Mouse (Mus musculus) thymus, postnatal 14 days (tissue): Measurements from ENCODE around the gene Cpa4.

Experiments
- DNase-seq: peaks from one replicate; pipeline ENCODE4 v3.0.0; 2021

The Cpa4 gene

DNA sequence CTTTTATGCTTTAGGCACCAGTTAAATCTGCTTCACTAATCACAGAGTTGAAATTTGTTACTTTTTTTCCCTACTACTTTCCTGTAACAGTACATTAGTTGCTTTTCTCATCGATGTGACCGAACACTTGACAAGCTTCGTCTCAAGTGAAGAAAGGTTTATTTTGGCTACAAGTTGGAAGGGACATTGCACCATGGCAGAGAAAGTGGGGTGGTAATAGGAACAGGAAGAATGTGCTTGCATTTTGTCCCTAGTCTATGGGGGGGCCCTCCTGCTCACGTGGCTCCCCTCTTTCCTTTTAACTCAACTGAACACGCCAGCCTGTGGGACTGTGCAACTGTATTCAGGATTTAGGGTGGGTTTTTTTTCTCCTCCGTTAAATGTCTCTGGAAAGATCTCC is 15.5 kb upstream of the Cpa4 start:
- DNase-seq, result no peak

DNA sequence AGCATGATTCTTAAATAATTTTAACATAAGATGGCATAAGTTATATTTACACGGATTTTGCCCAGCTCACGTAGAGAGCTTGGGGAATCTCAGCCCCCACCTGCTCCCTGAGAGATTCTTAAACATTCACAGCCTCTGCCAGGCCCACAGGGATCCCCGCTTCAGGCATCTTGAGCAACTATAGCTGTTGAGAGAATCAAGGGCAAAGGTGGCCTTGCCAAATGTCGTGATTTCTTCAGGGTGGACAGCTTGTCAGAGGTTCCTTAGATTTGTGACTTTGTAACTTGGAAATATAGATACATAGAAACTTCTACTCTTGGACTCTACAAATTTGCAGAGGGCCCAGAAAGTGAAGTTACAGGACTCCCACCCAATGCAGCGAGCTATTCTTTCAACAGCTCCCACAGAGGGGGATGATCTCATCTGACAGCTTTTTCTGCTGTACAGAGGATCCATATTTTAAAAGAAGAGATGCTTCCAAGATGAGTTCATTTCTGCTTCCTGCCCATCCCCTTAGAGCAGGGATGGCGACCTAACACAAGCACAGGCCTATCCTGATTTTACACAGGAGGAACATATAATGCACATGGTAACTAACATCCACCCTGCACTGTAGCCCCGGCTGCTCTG is 14.7 kb upstream of the Cpa4 start:
- DNase-seq, result no peak

DNA sequence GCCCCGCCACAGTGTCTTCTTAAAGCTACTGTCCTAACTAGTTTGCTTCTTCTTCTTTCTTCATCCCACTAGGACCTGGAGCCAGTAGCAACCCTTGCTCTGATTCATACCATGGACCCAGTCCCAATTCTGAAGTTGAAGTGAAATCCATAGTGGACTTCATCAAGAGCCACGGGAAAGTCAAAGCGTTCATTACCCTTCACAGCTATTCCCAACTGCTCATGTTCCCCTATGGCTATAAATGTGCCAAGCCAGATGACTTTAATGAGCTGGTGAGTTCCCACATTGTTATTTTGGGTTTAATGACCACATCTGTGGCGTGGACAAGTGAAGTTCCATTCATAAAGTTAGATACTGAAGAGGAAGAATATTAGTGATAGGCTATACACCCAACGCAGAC is 14.1 kb upstream of the Cpa4 start:
- DNase-seq, result no peak

DNA sequence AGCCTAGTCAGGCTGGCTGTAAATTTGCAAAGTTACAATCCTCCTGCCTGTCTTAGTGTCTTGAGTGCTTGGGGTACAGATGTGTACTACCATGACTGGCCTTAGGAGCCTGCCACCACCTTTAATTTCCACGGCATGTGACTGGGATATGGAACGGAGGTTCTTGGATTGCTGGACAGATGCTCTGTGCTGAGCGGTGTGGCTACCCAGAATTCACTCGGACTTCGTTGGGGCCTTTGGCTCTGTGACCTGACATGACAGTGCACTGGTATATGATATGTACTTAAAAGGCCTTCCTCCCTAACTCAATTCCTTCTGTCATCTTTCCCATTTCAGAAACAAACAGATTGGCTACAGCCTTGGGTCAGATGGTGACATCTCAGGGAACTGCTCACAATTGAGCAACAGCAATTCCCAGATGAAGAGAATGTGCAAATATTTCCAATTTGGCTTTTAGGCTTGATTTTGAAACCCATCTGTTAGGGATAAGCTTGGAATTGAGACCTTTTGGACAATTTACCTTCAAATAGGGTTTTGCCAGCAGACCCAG is 13.5 kb upstream of the Cpa4 start:
- no peak for DNase-seq

DNA sequence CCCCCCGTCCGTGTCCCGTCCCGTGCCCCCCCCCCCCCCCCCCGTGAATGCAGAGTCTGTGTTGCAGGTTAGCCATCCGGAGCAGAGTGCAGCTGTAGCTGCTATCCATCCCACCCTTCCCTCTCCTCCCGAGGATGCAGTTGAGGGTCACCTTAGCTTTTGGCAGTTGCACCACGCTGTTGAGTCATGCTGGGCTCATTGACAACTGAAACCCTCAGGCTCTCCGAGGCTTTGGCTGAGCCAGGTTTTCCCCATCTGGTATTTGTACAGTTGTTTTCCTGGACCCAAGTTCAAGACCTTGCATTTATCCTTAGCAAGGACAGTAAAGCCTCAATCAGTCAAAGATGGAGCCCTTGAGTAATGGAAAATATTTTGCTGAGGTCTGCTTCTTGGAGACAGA is 12.1 kb upstream of the Cpa4 start:
- DNase-seq, result no peak

DNA sequence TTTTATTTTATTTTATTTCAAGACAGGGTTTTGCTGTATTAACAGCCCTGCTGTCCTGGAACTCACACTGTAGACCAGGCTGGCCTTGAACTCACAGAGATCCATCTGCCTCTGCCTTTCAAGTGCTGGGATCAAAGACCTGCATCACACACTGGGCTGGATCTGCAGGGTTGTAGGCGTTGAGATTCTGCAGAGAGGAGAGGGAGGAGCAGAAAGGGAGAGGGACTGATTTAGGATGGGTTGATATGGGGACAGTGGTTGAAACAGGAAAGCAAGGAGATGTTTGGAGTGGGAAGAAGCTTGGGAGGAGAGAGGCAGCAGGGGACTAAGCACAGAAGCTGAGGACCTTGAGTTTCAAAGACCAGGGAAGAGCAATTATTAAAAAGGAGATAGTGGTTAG is 8.4 kb upstream of the Cpa4 start:
- DNase-seq, result no peak

DNA sequence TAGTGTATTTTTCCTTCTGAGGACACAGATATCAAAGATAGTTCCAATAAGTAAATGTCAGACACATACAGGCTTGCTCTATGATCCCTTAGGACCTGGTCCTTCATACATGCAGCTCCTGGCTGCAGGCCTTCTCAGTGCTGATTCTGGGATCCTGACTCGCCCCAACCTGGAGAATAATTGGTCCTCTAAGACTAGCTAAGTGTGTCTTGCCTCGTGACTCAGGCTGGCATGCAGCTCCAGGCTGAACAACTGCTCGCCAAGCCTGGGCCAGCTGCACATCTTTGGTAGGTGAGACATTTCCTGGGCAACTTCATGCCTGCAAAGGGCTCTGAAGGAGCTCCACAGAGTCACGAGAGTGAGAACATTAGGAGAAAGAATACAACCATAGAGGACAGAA is 6.0 kb upstream of the Cpa4 start:
- no peak for DNase-seq

DNA sequence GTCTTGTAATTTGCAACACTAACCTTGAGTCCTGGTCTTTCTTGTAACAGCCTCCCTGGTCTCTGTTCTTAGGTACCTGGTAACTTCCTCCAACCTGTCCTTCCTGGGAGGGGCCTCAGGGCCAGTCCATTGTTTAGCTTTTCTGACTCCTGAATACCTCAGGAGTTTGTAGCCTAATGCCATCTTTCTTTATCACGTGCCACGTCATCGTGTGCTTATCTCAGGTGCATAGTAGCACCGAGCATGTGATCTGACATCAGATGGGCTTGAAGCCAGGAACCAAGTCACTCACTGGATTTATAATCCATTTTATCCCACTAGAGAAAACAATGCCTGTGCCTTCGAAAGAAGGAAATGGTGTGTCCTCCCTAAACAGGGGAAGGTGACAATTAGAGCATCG is 4.6 kb upstream of the Cpa4 start:
- no peak for DNase-seq

DNA sequence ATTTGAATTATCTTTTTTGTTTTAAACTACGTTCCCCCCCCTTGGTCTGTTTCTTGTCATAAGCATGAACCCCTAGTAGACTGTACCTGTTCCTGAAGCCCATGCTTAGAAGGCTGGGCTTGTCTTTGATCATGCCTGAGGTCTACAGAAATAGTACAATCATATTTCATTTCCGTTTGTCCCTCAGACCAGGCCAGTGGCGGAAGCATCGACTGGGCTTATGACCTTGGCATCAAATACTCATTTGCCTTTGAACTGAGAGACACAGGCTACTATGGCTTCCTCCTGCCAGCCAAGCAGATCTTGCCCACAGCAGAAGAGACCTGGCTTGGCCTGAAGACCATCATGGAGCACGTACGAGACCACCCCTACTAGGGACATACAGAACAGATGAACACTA is 4.1 kb upstream of the Cpa4 start:
- no peak for DNase-seq

DNA sequence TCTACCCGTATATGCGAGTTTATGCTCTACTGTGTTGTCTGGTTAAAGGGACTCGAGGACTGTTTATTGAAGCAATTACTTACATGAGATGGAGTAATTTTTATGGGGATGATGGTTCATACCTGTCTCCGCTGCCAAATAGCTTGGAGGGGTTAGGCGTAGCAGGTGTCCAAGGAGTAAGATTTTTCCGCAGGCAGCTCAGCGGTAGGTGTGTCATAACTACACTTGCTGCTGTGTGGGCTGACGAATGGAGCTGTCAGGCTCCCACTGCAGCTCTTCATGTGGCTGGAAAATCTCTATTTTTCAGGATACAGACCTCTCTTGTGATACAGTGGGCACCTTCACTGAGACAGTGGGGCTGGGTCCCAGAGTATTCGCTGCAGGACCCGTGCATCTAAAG is 1.2 kb downstream of the Cpa4 start:
- no peak for DNase-seq

DNA sequence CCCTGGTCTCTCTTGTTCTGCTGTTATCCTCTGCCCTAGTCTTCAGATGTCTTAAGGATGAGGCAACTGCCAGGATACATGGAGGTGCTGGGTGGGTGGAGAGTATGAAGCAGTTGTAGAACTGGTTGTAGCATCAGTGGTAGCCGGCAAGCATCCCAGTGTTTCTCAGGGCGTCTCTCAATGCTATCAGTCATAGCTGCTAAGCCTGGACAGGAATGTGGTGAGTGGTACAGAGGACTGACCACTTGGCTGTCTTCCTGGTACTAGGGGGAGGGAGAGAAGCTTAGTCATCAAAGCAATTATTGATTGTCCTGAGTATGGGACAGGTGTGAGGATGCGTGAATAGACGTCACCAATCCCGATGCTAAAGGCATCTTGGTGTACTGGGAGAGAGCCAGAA is 1.8 kb downstream of the Cpa4 start:
- no peak for DNase-seq

DNA sequence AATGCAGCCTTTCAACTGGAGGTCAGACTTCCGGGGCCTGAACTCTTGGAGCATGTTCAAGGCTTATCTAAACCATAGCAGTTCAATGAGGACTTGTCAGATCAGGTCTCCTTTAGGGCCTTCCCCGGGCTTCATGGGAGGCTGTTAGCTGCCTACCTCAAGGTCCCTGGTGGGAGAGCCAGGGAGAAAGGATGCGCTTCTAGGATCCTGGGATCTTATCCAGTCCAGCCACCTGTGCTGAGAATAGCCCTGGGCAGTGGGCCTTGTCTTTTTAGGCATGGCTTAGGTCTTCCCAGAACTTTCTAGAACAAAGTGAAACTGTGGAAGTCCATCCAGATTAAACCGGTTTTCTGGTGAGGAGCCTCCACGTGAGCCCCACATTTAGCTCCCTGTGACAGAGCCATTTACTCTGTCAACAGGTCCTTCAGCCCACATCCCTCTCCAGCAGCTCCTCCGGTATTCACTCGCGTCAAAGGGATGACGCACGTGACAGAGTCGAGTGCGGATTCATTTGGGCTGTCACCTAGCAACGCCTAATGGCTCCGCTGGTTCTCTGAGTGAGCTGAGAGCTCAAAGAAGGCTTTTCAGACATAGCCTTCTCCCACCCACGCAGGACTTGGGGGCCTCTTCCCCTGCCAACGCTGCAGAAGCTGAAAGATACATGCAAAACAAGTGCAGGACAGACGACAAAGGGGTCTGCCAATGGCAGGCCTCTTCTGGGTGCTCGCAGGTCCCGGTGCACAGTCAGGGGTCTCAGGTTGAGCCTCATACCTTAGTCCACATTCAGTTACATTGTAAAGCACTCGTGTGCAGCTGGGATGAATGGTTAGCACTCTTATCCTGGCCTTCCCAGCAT is 4.5 kb downstream of the Cpa4 start:
- DNase-seq, result no peak

DNA sequence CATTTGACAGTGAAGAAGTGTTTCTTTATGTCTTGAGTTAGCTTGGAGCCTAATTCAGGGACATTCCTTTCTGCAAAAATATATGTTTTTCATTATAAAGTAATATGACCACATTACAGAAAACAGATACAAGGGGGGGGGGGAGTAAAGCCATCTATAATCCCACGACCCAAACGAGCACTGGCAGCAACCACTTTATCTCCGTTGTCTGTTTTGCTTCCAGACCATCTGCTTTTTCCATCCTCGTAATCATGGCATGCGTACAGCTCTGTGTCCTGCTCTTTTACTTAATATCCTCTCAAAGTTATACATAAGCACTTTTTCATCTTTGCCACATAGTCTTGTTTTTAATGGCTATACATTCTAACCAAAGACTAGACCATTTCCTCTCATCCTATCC is 5.2 kb downstream of the Cpa4 start:
- no peak for DNase-seq

DNA sequence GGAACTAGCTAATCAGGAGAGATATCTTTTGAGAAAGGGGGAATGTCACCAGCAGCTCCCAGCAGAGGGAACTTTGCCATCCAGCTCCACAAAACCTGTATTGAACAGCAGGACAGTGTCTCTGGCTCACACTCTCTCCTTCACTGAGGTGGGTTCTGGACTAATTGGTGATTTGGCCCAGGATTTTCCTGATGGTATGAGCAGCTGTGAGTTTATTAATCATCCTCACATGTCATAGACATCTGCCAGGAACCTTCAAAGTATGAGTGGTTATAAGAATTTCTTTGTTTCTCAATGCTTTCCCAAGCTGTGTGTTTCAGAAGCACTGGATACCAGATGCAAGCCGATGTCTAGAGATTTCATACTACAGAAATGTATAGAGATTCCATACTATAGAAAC is 6.8 kb downstream of the Cpa4 start:
- no peak for DNase-seq

DNA sequence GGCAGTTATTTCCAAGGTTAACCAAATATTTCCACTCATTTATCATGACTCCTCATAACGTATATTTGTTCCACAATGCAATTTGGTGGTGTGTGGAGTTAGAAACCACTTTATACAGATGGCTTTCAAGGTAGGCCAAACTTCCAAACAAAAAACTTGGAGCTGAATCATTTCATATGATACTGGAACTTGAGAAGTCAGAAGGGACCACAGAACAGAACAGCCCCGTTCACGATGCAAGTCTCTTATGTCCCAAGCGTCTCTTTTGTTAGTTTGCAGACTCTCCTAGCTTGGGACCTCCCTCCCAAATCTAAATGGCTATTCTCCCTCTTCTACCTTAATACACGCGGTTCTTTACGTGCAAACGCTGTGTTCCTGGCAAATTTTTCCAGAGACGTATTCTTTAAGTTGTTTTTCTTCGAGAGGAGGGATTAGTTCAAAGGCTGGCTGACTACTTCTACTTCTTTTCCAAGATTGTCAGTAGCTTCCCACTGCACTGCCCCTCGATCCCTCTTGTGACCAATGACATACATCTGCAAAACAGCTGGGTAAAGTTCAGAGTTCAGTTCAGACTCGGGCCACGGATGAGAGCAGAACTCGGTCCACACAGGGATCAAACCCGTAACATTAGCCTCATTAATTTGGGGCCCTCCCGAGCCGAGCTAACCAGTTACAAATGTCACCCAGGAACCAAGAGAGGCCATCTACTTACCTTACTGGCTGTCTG is 8.5 kb downstream of the Cpa4 start:
- no peak for DNase-seq

DNA sequence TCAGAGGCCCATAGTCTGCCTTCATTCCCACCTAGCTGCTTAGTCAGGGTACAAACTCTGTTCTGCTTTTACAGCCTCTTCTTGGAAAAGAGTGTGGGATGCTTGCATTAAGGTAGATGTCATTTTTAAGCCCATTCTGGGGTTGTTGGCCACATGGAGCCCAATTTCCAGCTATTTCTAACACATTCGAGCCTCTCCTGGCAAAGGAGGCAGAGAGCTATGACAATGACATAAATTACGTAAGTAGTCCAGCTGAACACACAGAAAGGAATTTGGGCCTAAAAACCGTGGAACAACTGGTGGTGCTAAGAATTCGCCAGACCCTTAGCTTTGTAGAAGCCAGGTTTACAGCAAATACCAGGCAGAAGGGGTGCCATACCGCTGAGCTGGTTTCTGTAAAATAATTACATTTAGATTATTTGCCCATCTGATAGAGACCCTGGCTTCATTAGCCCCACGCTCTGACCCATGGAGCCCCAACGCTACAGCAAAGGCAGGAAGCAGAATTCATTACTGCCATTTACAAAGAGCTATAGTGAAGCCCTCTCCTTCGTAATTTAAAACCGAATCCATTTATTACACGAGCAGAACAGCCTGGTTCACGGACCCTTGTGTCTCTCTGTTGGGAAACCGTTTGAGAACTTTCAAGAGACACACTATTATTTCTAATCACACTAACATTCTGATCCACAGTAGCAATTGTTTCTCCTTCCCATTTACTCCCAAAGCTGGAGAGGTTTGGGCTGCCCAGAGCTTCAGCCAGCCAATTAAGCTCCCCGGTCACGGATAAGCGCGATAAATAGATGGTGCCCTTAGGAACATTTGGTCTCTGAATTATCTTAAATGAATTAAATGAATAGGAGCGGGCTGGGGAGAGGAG is 12.0 kb downstream of the Cpa4 start:
- no peak for DNase-seq

DNA sequence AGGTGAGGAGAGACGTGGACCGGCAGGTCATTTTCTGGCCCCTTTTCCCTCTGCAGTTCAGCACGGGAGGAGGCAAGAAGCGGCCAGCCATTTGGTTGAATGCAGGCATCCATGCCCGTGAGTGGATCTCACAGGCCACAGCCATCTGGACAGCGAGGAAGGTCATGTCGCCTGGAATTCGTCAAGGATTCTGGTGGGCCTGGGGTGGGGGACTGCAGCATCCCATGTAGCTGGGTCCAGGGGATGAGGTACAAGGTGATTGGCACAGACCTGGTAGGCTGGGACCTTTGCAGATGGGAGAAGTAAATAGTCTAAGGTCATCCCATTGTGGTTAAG is 12.6 kb downstream of the Cpa4 start:
- DNase-seq, result no peak

DNA sequence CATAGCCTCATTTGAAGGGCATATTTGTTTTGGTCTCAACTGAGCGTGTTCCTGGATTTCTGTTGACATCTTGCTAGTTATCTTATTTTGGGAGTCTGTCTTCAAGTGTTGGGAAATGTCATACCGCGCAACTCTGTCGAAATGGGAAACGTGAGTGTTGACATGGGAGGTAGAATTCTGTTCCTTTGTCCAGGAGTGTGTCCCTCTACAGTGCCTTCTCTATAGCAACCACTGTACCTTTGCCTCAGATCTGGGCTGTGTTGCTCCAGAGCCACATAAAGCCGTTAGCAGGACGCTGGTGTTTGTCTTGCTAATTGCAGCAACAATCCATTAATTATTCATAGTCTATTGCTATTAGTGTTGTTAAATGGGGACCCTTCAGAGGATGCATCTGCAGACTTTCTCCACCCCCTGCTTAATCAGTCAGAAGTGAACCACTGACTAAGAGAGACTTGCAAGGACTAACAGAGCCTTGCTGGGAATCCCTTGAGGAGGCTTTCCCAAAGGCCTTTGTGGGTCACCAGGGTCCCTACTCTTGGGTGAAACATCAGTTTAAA is 18.8 kb downstream of the Cpa4 start:
- no peak for DNase-seq

DNA sequence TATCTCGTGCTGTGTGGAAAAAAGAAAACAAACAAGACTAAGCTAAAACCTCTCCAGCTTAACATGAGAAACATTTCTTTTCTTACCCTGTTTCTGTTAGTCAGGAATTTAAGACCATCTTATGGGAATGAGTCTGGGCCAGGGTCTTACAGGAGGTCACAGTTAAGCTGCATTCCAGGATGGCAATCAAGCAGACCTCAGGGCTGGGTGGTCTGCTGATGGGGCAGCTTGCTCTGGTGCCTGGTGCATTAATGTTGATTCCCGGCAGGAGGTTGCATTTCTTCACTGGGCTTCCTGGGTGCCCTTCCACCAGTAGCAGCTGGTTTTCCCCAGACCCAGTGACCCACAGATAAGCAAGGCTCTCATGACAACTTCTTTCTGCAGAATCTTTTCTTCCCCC is 21.6 kb downstream of the Cpa4 start:
- DNase-seq, result no peak

DNA sequence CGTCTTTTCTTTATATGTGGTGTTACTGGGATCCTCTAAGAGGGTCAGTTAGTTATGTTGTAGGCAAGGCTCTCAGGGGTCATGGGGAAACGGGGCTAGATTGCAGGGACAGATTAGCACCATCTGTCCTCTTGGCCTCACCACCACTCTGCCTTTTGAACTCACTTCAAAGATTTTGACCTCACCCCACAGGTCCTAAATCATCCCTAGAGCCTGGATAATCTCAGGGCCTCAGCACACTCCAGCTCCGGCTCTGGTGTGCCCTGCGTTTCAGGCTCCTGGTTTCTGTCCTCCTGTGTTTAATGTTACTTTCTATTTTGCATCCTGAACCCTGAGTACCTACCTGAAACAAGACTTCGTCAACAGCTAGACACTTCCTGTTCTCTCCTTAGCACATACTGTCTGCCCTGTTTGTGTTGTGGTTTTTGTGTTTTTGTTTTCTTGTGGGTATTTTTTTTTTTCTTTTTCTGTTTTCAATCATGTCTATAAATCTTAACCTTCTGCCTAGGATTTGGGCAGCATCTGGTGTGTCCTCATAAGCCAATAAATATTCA is 23.8 kb downstream of the Cpa4 start:
- no peak for DNase-seq

DNA sequence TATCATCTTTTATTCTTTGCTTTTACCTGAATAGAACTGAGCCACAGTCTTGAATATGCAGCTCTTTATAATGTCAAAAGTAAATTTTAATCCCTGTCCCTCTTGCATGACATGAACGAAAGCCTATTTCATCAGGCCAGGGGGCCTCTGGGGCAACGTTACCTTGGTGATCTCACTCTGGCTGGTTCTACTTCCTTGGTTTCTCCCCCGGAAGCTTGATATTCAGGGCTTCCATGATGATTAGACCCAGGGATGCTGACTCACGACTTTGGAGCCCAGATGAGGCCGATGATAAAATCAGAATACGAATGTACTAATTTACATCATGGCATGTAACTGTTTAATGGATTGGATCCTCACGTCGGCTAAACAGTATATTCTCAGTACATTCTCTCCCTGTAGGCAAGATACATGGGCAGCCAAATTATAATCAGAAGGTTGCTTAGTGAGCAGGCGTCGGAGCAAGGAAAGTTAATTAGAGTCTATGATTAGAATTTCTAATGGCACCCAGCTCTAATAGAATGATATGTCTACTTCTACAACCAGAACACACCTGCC is 24.3 kb downstream of the Cpa4 start:
- no peak for DNase-seq

DNA sequence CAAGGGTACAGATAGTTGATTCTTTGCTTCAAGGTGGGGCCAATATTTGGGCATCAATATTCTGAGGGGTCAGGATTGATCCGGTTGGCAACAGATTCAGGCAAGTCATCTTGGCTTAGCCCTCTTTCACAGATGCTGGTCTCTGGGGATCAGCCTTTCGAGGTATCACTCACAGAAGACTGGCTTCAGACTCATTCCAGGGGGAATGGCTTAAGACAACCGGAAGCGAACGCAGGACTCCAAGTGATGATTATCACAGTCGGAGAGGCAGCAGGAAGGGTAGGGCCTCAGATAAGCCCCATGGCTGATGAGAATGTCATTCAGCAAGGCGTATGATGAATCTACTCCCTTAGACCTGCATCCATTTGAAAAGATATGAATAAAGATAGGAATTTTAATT is 26.2 kb downstream of the Cpa4 start:
- no peak for DNase-seq
